ENCODE assay signal across 15 mouse cellular contexts in the genomic region with DNA sequence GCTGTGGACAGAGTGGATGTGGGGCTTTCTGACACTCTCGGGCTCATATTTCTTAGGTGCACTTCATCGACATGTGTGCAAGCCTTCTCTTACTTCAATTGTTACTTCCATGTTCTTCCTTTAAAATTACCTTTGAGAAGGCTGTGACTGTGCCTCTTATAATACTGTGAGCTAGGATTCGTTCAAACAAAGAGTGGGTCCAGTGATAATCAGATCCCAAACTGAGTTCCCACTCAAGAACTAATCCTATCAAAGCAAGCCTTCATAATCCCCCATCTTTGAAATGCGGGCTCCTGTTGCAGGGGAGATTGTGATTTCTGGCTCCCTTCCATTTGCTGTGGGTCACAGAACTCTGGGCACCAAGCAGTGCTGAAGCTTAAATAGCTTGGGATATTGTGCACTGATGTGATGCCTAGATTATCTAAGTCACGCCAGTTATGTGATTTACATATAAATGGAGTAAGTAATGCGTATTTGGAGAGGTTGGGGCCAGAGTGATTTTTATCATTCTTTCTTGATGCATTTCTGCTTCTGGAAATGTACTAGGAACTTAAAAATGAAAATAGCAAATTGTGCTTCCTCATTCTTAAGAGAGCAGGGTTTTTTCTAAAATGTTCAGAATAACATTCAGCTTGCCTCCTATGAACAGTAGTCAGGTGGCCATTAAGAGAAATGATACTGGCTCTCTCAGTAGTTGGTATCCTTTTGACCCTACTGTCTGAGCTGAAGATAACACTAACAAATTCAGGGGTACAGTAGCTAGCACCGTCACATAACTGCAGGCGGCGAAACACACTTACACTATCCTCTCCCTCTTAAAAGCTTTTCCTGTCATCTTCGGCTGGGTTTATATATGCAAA.
DNase-seq lines count a peak whose midpoint lies in the region; ATAC-seq and TF ChIP-seq lines count a peak whose summit lies in the region.
"Had no signal": no experiment of that assay in that cellular context is flagged by ENCODE, and none has a peak within 500 bp of the region (broad histone marks: within the 10 kb centered on the region; RNA-seq: fewer than 3 reads in every experiment).

No protein-coding gene starts in this region.

- no peak overlapping the region for H3K27ac ChIP-seq in forebrain, embryonic 15.5 days (replicated peaks)
- peak overlapping the region; percentile 37; the same call in 1 of the 2 replicates for H3K27ac ChIP-seq in kidney, embryonic 14.5 days (ENCODE audit: low read depth, low read length)
- peak overlapping the region; percentile 55; the same call in 1 of the 2 replicates for H3K27ac ChIP-seq in midbrain, embryonic 16.5 days (ENCODE audit: low read length)
- no peak overlapping the region for H3K27ac ChIP-seq in lung, postnatal 0 days (ENCODE audit: low read length)
- H3K27ac ChIP-seq: heart, adult 2 months; liver, embryonic 15.5 days; neural tube, embryonic 13.5 days had no signal

- H3K4me1 ChIP-seq in forebrain, embryonic 15.5 days, result peaks cover 4% of the 10 kb centered on the region; the same call in 1 of the 2 replicates
- no peaks in the 10 kb centered on the region for H3K4me1 ChIP-seq in kidney, embryonic 14.5 days (ENCODE audit: control insufficient read depth, insufficient read depth, low read length)
- 0 out of 2 replicates have a peak, but pooled peaks cover 2% of the 10 kb centered on the region for H3K4me1 ChIP-seq in midbrain, embryonic 16.5 days (ENCODE audit: control insufficient read depth, insufficient read depth, low read length)
- H3K4me1 ChIP-seq in lung, postnatal 0 days (ENCODE audit: insufficient read depth, low read depth, low read length), result no peaks in the 10 kb centered on the region
- H3K4me1 ChIP-seq: liver, embryonic 15.5 days had no signal

- ATAC-seq in forebrain, embryonic 15.5 days (replicated peaks), result peak; percentile 55; the same call in 1 of the 2 replicates
- ATAC-seq in kidney, embryonic 14.5 days (ENCODE audit: low FRiP score, low TSS enrichment), result peak; percentile 55; the same call in 1 of the 2 replicates
- peak; percentile 81 for ATAC-seq in midbrain, embryonic 16.5 days
- ATAC-seq in lung, postnatal 0 days, result no peak

- no peak for TF ChIP-seq CTCF in lung, postnatal 0 days (IDR thresholded peaks at IDR 0.05)

- 37% methylated on average over 10 of the region's 10 CpGs for WGBS in forebrain, embryonic 15.5 days
- WGBS in kidney, embryonic 14.5 days, result 81% methylated on average over 10 of the region's 10 CpGs
- 21% methylated on average over 10 of the region's 10 CpGs for WGBS in midbrain, embryonic 16.5 days
- 79% methylated on average over 10 of the region's 10 CpGs for WGBS in lung, postnatal 0 days

- DNase-seq in kidney, adult 11 months, result peak; percentile 25
- DNase-seq in kidney, adult 18-20 months, result no peak
- no peak for DNase-seq in left cerebral cortex, adult 18-20 months (ENCODE audit: low spot score in 2 of 2)
- no peak for DNase-seq in lung, postnatal 0 days (ENCODE audit: low spot score)
- DNase-seq in right cerebral cortex, adult 2 months (ENCODE audit: low spot score in 2 of 2), result no peak
- DNase-seq: B cell, adult 2 months; heart, adult 2 months; heart, postnatal 4 days; right cerebral cortex, postnatal 25 days; thymus, postnatal 4 days had no signal

- H3K27me3 ChIP-seq in forebrain, embryonic 15.5 days, result no peaks in the 10 kb centered on the region
- H3K27me3 ChIP-seq in kidney, embryonic 14.5 days (ENCODE audit: control insufficient read depth, insufficient read depth, low read length), result no peaks in the 10 kb centered on the region
- no peaks in the 10 kb centered on the region for H3K27me3 ChIP-seq in midbrain, embryonic 16.5 days (ENCODE audit: control insufficient read depth, insufficient read depth, low read depth, low read length)
- no peaks in the 10 kb centered on the region for H3K27me3 ChIP-seq in lung, postnatal 0 days (replicated peaks; ENCODE audit: insufficient read depth, low read length)
- H3K27me3 ChIP-seq: liver, embryonic 15.5 days; neural tube, embryonic 13.5 days had no signal

- H3K9ac ChIP-seq in forebrain, embryonic 15.5 days (replicated peaks), result no peak overlapping the region
- H3K9ac ChIP-seq in kidney, embryonic 14.5 days (ENCODE audit: low read depth, low read length), result no peak overlapping the region
- no peak overlapping the region for H3K9ac ChIP-seq in midbrain, embryonic 16.5 days (ENCODE audit: low read depth, low read length)
- H3K9ac ChIP-seq in lung, postnatal 0 days (replicated peaks; ENCODE audit: low read depth), result no peak overlapping the region
- H3K9ac ChIP-seq: liver, embryonic 15.5 days; neural tube, embryonic 13.5 days had no signal

- no peak overlapping the region for H3K4me2 ChIP-seq in forebrain, embryonic 15.5 days (replicated peaks)
- no peak overlapping the region for H3K4me2 ChIP-seq in kidney, embryonic 14.5 days (replicated peaks; ENCODE audit: low read depth, low read length)
- no peak overlapping the region for H3K4me2 ChIP-seq in midbrain, embryonic 16.5 days (ENCODE audit: low read length)
- H3K4me2 ChIP-seq in lung, postnatal 0 days (replicated peaks; ENCODE audit: low read depth, low read length), result no peak overlapping the region
- H3K4me2 ChIP-seq: liver, embryonic 15.5 days; neural tube, embryonic 13.5 days had no signal

- no peaks in the 10 kb centered on the region for H3K9me3 ChIP-seq in forebrain, embryonic 15.5 days
- H3K9me3 ChIP-seq in kidney, embryonic 14.5 days (ENCODE audit: control insufficient read depth, low read length), result no peaks in the 10 kb centered on the region
- H3K9me3 ChIP-seq in midbrain, embryonic 16.5 days (replicated peaks; ENCODE audit: control insufficient read depth, low read length, poor library complexity, severe bottlenecking), result no peaks in the 10 kb centered on the region
- H3K9me3 ChIP-seq in lung, postnatal 0 days (ENCODE audit: low read length), result no peaks in the 10 kb centered on the region
- H3K9me3 ChIP-seq: liver, embryonic 15.5 days; neural tube, embryonic 13.5 days had no signal

- no peak overlapping the region for H3K4me3 ChIP-seq in forebrain, embryonic 15.5 days
- H3K4me3 ChIP-seq in kidney, embryonic 14.5 days (ENCODE audit: low read length), result no peak overlapping the region
- no peak overlapping the region for H3K4me3 ChIP-seq in midbrain, embryonic 16.5 days (ENCODE audit: low read depth, low read length)
- H3K4me3 ChIP-seq in lung, postnatal 0 days (ENCODE audit: low read depth, low read length), result no peak overlapping the region
- H3K4me3 ChIP-seq: heart, adult 2 months; liver, embryonic 15.5 days; neural tube, embryonic 13.5 days had no signal

- H3K36me3 ChIP-seq in forebrain, embryonic 15.5 days, result peaks cover 2% of the 10 kb centered on the region; the same call in 1 of the 2 replicates
- H3K36me3 ChIP-seq in kidney, embryonic 14.5 days (ENCODE audit: control insufficient read depth, insufficient read depth, low read length), result peaks cover 6% of the 10 kb centered on the region; the same call in 1 of the 2 replicates
- no peaks in the 10 kb centered on the region for H3K36me3 ChIP-seq in midbrain, embryonic 16.5 days (ENCODE audit: control insufficient read depth, insufficient read depth, low read length)
- no peaks in the 10 kb centered on the region for H3K36me3 ChIP-seq in lung, postnatal 0 days (ENCODE audit: insufficient read depth, low read length)
- H3K36me3 ChIP-seq: liver, embryonic 15.5 days; neural tube, embryonic 13.5 days had no signal

- no peak for TF ChIP-seq EP300 in lung, postnatal 0 days (IDR thresholded peaks at IDR 0.05)

Comparison
In these comparisons a context has a peak if more than half of its experiments do, and no peak if none do; other contexts are left out.
1. H3K27ac ChIP-seq: peak in kidney, embryonic 14.5 days (single experiment) and midbrain, embryonic 16.5 days (single experiment); none in forebrain, embryonic 15.5 days (single experiment) and lung, postnatal 0 days (single experiment).